Mouse (Mus musculus) limb, embryonic 15.5 days (tissue): Measurements from ENCODE around the gene E4f1. TPM values are rescaled to one million over a fixed set of nuclear protein-coding genes. Genes with fewer than 3 reads are reported as not detected.
A peak's percentile ranks its signal among the peaks of the same experiment; 100 is the strongest.

ENCODE experiments used
- ATAC-seq: fragments of 200-750 bp; cut with Nextera tagmentation; 2 replicates; pipeline ENCODE4 v1.8.0; 2017; ENCODE audit warnings: low read depth, moderate TSS enrichment; ENCODE audit not compliant: insufficient number of reproducible peaks, low FRiP score, low TSS enrichment
- H3K27ac ChIP-seq: fragments of 300-500 bp; sonication (generic); 2 replicates; pipeline ENCODE4 v1.5.1; 2015; ENCODE audit warnings: moderate library complexity, mild to moderate bottlenecking, inconsistent platforms
- H3K27me3 ChIP-seq: fragments of 300-500 bp; sonication (generic); 2 replicates; pipeline ENCODE4 v1.6.1; 2015; ENCODE audit warnings: inconsistent platforms
- H3K36me3 ChIP-seq: fragments of 300-500 bp; sonication (generic); 2 replicates; pipeline ENCODE4 v1.6.1; 2015; ENCODE audit warnings: inconsistent platforms
- H3K4me1 ChIP-seq: fragments of 300-500 bp; sonication (generic); 2 replicates; pipeline ENCODE4 v1.6.1; 2015; ENCODE audit warnings: inconsistent platforms
- H3K4me2 ChIP-seq: fragments of 300-500 bp; sonication (generic); 2 replicates; pipeline ENCODE4 v1.6.1; 2015; ENCODE audit warnings: mild to moderate bottlenecking, inconsistent platforms
- H3K4me3 ChIP-seq: fragments of 300-500 bp; sonication (generic); 2 replicates; pipeline ENCODE4 v1.5.1; 2015; ENCODE audit warnings: mild to moderate bottlenecking, inconsistent platforms
- H3K9ac ChIP-seq: fragments of 300-500 bp; sonication (generic); 2 replicates; pipeline ENCODE4 v1.6.1; 2015; ENCODE audit warnings: inconsistent platforms
- H3K9me3 ChIP-seq: fragments of 300-500 bp; sonication (generic); 2 replicates; pipeline ENCODE4 v1.6.1; 2016; ENCODE audit warnings: inconsistent platforms
- WGBS: fragments of 180-500 bp; shearing (Covaris S2); methylation state at CpG from one replicate; pipeline ENCODE4 v1.1.7; 2015; 5-methylcytosine and 5-hydroxymethylcytosine counted together
- polyA plus RNA-seq: library from polyadenylated mRNA; unstranded; fragments of >200 nt; fragmentation: Nextera tagmentation; extraction: Ambion mirVana; gene quantifications from 2 replicates; pipeline ENCODE4 v1.2.1, GENCODE M21; 2015

The E4f1 gene
- 36.3 and 37.5 TPM in 2 replicates for polyA plus RNA-seq

DNA sequence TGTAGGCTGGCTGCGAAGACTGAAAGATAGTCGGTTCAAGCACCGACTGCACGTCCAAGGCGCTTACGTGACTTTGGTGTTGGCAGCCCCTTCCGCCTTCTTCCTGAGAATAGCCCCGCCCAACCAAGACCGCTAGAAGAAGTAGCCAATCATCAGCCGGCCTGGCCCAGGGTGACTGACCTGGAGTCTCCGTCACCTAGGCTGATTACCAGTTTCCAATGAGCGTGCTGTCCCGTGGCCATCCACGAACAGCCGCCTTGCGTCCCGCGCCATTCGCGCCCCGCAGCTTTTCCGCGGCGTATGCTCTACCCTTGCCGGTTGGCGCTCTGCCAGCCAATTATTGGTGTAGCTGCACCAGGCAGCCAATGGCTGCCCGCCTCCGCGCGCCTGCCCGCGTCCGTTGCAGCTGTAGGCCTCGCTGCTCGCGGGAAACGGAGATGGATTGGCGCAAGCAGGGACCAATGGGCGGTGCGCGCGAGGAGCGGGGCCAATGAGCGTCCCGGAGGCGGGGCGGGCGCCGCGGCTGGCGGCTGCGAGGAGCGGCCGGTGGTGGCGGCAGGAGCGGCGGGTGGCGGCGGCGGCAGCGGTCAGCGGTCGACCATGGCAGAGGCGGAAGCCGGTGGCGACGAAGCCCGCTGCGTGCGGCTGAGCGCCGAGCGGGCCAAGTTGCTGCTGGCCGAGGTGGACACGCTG, at the start of gene E4f1, which contains the start of gene Pgp:
Gene E4f1, minus strand, starts transcription at position 404 of the 693 bp plus-strand sequence.
Gene Pgp, plus strand, starts transcription at position 483 of the 693 bp plus-strand sequence.
- Histone ChIP-seq H3K27me3 (no peaks in the 10 kb centered on the region), H3K4me2 (peak within 1 kb of the TSS; percentile 95), H3K27ac (peak within 1 kb of the TSS; percentile 88), H3K9ac (peak within 1 kb of the TSS; percentile 76), H3K4me1 (peaks cover 39% of the 10 kb centered on the region), H3K36me3 (peaks cover 16% of the 10 kb centered on the region; the same call in 1 of the 2 replicates), H3K4me3 (peak within 1 kb of the TSS; percentile 88), H3K9me3 (no peaks in the 10 kb centered on the region)
- ATAC-seq: peak; percentile 95
- WGBS: under 1% methylated on average over 63 of the region's 75 CpGs

DNA sequence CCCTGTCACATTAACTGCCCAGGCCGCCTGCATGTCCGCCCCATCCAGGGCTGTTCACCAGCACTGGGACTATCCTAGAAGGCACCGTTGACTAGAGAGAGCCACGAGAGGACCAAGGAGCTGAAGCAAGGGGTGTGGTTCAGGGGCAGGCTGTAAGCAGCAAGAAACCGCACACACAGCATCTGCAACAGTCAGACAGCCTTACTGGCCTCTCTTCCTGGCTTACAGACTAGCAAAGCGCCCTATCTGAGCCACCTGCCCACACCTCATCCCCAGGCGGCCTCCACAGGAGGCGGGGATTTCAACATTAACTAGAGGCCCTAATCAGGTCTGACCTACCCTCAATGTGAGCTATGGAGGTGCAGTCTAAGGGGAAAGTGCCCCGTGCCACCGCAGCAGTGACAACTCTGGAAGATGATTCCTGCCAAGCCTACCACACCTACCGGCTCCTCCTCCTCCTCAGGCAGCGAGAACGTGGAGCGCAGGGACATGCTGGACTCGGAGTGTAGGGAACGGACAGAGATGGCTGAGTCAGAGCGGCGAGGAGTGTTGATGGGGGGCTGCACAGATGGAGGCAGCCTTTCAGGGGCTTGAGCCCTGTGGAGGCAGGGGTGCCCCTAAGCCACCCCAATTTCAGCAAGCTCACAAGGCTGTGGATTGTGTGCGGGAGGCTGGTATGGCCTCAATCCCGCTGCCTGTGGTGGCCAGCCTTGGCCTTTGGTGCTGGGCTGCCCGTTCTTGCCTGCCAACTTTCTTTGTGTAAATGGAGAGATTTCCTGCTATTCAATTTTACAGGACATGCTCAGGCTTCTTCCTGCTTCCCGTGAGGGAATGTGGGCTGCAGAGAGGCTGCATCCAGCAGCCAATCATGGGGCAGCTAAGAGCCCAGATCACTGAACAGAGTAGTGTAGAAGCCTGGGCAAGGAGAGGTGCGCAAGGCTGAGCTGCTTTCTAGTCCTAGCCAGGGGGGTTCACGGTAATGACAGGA, 44.5 kb upstream of the E4f1 start:
- Histone ChIP-seq H3K4me3 (no peak overlapping the region), H3K27ac (peak overlapping the region; percentile 55; the same call in 1 of the 2 replicates), H3K9ac (no peak overlapping the region), H3K27me3 (no peaks in the 10 kb centered on the region), H3K4me2 (no peak overlapping the region), H3K4me1 (no peaks in the 10 kb centered on the region), H3K9me3 (no peaks in the 10 kb centered on the region), H3K36me3 (peaks cover 92% of the 10 kb centered on the region)
- no peak for ATAC-seq
- 85% methylated on average over 24 of the region's 24 CpGs for WGBS

DNA sequence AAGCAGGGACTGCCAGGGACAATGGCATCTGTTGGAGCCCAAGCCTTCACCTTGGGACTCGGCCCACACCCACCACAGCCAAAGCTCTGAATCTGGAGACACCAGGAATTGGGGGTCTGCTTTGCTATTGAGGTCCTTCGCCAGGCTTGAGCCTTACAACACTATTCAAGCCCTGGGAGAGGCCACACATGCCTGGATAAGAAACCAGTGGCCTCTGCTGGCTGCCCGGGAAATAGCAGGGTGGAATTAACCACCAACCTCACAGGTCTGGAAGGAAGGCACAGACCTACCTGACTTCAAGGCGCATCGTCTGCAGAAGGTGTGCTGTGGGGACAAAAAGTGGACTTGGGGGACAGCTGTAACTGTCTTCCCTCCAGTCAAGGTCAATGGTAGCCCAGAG, 43.5 kb upstream of the E4f1 start:
- no peak for ATAC-seq
- H3K27ac ChIP-seq: no peak overlapping the region
- H3K4me3 ChIP-seq: no peak overlapping the region
- H3K4me1 ChIP-seq: no peaks in the 10 kb centered on the region
- 46% methylated on average over 5 of the region's 5 CpGs for whole genome bisulfite sequencing
- H3K9ac ChIP-seq: no peak overlapping the region
- no peak overlapping the region for H3K4me2 ChIP-seq
- H3K36me3 ChIP-seq: peaks cover 96% of the 10 kb centered on the region
- H3K9me3 ChIP-seq: no peaks in the 10 kb centered on the region
- no peaks in the 10 kb centered on the region for H3K27me3 ChIP-seq

DNA sequence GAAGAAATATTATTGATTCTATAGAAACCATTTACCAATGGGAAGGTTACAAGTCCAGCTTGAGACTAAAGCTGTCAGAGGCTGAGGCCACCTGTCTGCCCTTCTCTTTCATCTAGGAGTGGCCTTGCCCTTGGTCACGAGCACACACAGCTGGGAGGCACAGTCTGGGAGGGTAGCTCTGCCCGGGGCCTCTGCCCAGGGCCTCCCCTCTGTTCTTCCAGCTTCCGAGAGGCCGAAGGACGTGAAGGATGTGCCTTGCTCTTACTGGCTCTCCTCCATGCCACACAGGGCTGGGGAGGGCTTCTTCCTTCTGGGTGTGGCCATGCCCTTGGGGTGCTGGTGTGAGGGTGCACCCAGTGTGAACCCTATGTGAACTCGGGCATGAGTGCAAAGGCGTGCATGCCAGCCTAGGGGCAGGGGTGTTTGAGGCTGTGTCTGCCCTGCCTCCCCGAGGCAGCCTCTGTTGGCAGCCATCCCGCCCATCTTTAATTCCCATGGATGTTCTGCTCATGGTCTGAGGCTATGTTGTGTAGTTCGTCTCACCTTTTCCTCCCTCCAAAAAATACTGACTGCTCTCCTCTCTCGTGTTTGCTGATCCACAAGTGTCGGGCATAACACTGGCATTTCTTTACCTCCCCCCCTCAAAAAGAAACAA, 37.8 kb upstream of the E4f1 start:
- ATAC-seq: no peak; the same call in 1 of the 2 replicates
- Histone ChIP-seq H3K27me3 (no peaks in the 10 kb centered on the region), H3K4me2 (no peak overlapping the region), H3K9me3 (no peaks in the 10 kb centered on the region), H3K27ac (0 out of 2 replicates have a peak overlapping the region, but pooled peaks have one; percentile 18), H3K4me3 (no peak overlapping the region), H3K36me3 (peaks cover 70% of the 10 kb centered on the region), H3K4me1 (peaks cover 15% of the 10 kb centered on the region), H3K9ac (no peak overlapping the region)
- 66% methylated on average over 12 of the region's 12 CpGs for WGBS

DNA sequence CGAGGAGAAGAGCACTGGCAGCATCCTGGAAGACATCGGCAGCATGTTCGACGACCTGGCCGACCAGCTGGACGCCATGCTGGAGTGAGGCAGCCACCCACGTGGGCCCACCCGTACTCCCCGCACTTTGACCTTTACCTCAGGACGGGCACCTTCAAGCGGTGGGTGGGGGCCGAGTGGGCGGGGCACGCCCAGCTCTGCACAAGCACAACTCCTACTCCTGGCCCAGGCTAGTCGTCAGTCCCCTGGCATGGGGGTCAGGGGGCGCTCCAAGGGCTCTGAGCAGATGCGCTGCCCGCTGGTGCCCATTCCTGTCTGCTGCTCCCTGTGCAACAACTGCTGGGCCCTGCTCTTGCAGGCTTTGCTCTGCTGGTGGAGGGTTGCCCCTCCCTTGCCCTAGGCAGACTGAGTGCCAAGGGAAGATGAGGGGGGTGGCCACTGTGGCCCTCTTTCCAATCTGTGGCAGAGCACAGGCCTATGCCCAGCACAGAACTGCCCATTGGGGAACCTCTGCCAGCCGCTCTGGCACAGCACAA, 37.1 kb upstream of the E4f1 start:
- Histone ChIP-seq H3K27ac (no peak overlapping the region), H3K4me3 (no peak overlapping the region), H3K4me2 (no peak overlapping the region), H3K9me3 (no peaks in the 10 kb centered on the region), H3K27me3 (no peaks in the 10 kb centered on the region), H3K9ac (no peak overlapping the region), H3K36me3 (peaks cover 69% of the 10 kb centered on the region), H3K4me1 (peaks cover 17% of the 10 kb centered on the region)
- 47% methylated on average over 19 of the region's 19 CpGs for WGBS
- ATAC-seq: no peak

DNA sequence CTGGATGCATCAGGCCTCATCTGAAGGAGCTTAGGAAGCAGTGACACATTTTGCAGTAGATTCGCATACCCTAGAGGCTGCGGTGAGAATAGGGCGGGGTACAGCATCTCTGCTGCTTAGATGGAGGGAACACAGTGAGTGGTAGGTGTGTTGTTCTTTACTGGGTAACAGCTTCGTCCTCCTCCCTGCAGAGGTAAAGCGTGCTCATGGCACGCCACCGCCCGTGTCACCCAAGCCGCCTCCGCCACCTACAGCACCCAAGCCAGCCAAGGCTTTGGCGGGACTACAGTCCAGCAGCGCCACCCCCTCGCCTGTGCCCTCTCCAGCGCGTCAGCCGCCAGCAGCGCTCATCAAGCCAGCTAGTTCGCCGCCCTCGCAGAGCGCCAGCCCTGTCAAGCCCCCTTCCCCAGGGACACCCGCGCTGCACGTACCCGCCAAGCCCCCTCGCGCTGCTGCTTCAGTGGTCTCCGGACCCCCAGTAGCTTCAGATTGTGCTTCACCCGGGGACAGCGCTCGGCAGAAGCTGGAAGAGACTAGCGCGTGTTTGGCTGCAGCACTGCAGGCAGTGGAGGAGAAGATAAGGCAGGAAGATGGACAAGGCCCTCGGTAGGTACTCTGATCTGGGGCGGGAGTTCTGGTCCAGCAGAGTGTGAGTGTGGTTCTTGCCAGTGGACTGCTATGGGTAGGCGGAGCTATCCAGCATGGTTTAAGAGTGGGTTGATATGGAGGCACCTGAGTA, 36.4 kb upstream of the E4f1 start:
- Histone ChIP-seq H3K4me3 (no peak overlapping the region), H3K9me3 (no peaks in the 10 kb centered on the region), H3K4me2 (peak overlapping the region; percentile 22), H3K27me3 (no peaks in the 10 kb centered on the region), H3K4me1 (peaks cover 20% of the 10 kb centered on the region), H3K36me3 (peaks cover 62% of the 10 kb centered on the region), H3K9ac (no peak overlapping the region), H3K27ac (no peak overlapping the region)
- no peak for ATAC-seq
- WGBS: 35% methylated on average over 36 of the region's 36 CpGs

DNA sequence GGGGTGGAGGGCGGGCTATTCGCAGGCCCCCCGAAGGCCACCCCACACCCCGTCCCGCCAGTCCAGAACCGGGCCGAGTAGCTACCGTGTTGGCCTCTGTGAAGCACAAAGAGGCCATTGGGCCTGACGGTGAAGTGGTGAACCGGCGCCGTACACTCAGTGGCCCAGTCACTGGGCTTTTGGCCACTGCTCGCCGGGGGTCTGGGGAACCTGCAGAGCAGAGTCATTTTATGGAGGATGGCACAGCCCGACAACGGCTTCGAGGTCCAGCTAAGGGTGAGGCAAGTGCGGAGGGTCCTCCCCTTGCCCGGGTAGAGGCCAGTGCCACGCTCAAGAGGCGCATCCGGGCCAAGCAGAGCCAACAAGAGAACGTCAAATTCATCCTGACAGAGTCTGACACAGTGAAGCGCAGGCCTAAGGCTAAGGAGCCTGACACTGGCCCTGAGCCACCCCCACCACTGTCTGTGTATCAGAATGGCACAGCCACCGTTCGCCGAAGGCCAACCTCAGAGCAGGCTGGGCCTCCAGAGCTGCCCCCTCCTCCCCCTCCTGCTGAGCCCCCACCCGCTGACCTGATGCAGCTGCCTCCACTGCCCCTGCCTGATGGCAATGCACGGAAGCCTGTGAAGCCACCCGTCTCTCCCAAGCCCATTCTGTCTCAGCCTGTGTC, 35.3 kb upstream of the E4f1 start:
- Histone ChIP-seq H3K4me2 (no peak overlapping the region), H3K9me3 (no peaks in the 10 kb centered on the region), H3K27me3 (no peaks in the 10 kb centered on the region), H3K4me3 (no peak overlapping the region), H3K27ac (no peak overlapping the region), H3K4me1 (peaks cover 20% of the 10 kb centered on the region), H3K36me3 (peaks cover 52% of the 10 kb centered on the region), H3K9ac (no peak overlapping the region)
- ATAC-seq: no peak
- WGBS: 92% methylated on average over 30 of the region's 30 CpGs

DNA sequence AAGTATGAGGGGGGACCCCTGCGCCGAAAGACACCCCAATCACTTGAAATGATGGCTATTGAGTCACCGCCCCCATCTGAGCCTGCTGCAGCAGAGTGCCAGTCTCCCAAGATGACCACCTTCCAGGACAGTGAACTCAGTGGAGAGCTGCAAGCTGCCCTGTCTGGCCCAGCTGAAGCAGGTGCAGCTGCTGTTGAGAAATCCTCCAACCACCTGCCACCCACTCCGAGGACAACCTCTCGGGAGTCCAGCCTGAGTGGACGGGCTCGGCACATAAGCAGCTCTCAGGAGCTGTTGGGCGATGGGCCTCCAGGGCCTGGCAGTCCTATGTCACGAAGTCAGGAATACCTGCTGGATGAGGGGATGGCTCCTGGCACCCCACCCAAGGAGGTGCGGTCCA, 34.0 kb upstream of the E4f1 start:
- Histone ChIP-seq H3K27ac (no peak overlapping the region), H3K9ac (no peak overlapping the region), H3K4me3 (no peak overlapping the region), H3K36me3 (peaks cover 38% of the 10 kb centered on the region), H3K4me2 (no peak overlapping the region), H3K9me3 (no peaks in the 10 kb centered on the region), H3K27me3 (no peaks in the 10 kb centered on the region), H3K4me1 (peaks cover 20% of the 10 kb centered on the region)
- WGBS: 89% methylated on average over 10 of the region's 10 CpGs
- no peak for ATAC-seq

DNA sequence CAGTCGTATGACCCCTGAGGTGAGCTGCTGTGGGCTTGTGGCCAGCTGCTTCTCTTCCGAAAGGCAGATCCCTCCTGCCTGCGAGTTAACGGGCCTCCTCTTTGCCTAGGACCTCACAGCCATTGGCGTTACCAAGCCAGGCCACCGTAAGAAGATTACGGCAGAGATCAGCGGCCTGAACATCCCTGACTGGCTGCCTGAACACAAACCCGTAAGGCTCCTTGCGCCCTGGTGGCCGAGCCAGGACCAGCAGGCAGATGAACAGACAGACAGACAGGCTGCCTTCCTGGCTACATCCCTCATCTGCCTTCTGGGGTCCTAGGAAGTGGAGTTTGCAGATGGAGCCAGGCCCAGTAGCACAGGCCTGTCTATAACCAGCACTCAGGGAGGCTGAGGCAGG, 32.1 kb upstream of the E4f1 start:
- WGBS: 40% methylated on average over 11 of the region's 11 CpGs
- Histone ChIP-seq H3K9ac (no peak overlapping the region), H3K36me3 (peaks cover 28% of the 10 kb centered on the region), H3K4me1 (peaks cover 13% of the 10 kb centered on the region), H3K9me3 (no peaks in the 10 kb centered on the region), H3K4me3 (no peak overlapping the region), H3K27me3 (no peaks in the 10 kb centered on the region), H3K4me2 (no peak overlapping the region), H3K27ac (no peak overlapping the region)
- ATAC-seq: no peak

DNA sequence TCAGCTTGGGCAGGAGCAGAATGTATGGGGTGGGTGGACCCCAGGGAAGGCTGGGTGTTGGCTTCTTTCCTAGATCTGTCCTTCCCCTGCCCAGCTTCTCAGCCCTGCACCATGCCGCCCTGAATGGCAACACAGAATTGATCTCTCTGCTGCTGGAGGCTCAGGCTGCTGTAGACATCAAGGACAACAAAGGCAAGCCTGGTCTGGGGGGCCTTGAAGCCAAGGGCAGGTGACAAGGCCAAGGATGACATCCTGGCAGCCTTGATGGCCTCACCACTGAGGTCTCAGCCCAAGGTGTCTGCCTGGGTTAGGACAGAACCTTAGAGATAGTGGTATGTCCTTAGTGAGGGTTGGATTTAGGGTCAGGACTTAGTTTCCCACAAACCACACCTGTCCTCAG, 25.9 kb upstream of the E4f1 start:
- H3K9ac ChIP-seq: no peak overlapping the region
- 64% methylated on average over 1 of the region's 1 CpGs for WGBS
- no peaks in the 10 kb centered on the region for H3K9me3 ChIP-seq
- no peak for ATAC-seq
- peaks cover 3% of the 10 kb centered on the region; the same call in 1 of the 2 replicates for H3K4me1 ChIP-seq
- H3K36me3 ChIP-seq: peaks cover 4% of the 10 kb centered on the region; the same call in 1 of the 2 replicates
- H3K27ac ChIP-seq: no peak overlapping the region
- H3K4me3 ChIP-seq: no peak overlapping the region
- no peak overlapping the region for H3K4me2 ChIP-seq
- no peaks in the 10 kb centered on the region for H3K27me3 ChIP-seq
